Mouse (Mus musculus) CD4-positive, CD25-positive, alpha-beta regulatory T cell, adult 2 months (primary cell): ENCODE measurements around the gene Cped1.
"Not testable (repeated sequence)": the region's sequence is repeated elsewhere in the genome, so short reads cannot be mapped to it uniquely, and the experiment has no call there.

Source experiments
- DNase-seq: peaks from one replicate; pipeline ENCODE4 v3.0.0-alpha.2; 2012; ENCODE audit warnings: low read depth, low spot score

Gene Cped1

DNA sequence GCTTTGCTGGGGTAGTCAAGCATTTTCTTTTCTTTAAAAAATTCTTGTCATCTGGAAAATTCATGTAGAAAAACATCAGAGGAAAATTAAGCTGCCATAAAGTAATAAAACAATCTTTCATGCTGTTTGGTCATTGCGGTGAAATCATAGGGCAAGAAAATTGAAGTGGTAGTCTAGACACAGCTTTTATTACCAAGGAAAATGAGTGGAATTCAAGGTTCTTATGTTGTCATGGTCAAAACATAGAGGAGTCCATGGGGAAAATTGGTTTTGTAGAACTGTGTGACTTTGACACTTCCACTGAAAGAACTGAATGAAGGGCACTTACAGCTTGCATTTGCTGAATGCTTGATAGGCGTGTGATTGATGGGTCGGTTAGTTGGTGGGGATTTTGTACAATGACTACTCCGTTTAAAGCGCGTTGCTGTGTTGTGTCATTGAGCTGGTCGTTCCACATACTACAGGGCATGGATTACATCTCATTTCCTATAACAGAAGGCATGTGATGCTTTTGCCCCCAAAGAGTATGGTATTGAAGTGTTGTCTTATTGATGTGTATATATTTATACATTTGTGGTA lies 93.1 kb downstream of the Cped1 start:
- no peak for DNase-seq

DNA sequence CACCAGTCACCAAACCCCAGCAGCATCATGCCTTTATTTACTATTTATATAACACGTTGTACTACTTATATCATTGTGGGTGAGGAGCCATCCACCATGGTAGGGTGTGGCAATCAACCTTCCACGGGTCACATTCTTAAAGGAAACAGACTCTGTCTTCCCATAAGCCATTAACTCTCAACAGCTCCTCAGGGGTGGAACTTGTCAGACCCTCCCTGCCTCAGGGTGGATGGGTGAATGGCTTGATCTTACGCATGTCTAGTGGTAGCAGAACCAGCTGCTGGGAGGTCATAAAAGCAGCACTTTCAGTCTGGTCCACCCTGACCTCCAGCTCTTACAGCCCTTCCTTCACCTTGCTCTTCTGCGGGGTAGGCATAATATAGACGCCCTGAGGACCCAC lies 100.3 kb downstream of the Cped1 start:
- no peak for DNase-seq

DNA sequence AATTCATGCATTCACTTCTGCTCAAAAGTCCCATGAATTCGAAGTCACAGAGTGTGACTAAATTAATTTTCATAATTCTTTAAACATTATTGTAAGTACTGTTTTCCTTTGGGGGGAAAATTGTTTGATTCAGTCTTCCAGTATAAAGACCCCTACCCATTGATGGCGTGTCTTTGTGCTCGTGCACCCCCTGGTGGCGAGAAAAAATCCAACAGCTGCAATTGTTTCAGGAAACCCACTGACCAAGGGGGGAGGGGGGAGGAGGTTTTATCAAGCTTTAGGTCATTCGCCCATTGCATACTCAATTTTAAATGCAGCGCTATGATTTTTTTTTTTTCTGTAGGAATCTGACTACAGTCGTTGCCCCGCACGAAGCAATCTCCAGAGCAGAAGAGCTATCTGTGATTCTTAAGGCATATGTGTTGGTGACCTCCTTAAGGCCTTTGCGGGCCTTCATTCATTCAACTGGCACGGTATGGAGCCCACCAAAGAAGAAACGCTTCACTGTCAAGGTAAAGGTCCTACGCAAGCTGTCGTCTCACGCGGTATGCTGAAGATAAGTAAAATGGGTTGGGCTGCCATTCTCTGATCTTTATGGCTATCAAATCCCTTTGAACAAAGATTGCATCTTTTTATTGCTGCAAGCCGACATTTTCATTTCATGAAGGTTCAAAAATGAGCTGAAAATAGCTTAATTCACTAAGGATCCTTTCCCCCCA lies 102.8 kb downstream of the Cped1 start:
- peak; percentile 33 for DNase-seq

DNA sequence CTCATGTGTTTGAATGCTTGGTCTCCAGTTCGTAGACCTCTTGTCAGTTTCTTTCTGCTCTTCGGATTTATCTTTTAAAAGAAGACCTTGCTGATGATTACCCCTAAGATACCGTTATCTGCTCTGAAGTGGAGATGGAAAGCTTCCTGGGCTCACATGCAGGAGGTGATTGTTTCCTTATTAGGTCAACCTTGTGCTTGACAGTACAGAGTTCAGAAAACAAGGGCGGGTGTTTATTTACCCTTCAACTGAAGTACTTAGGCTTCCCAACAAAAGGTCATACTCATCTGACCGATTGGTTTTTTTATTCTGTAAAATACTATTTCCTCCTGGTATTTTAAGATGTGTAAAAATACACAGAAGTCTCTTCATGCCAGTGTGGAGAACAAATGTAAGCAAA lies 106.1 kb downstream of the Cped1 start:
- no peak for DNase-seq

DNA sequence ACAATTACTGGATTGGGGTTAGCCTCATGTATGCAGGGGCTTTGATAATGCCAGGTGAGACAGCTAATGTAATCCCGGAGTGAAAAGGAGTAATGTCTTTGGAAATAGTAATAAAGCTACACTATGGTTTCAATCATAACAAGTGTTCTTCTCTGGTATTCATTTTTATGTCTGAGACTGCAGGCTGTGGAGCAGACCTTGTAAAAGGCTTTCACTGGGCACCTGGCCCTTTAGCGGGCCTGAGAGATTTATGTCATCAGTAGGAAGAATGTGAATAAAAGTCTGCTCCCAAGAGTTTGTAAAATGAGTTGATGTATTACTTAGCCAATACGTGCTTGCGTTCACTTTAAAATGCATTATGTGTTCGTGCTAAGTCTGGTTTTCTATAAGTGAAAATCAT lies 108.1 kb downstream of the Cped1 start:
- DNase-seq, result no peak

DNA sequence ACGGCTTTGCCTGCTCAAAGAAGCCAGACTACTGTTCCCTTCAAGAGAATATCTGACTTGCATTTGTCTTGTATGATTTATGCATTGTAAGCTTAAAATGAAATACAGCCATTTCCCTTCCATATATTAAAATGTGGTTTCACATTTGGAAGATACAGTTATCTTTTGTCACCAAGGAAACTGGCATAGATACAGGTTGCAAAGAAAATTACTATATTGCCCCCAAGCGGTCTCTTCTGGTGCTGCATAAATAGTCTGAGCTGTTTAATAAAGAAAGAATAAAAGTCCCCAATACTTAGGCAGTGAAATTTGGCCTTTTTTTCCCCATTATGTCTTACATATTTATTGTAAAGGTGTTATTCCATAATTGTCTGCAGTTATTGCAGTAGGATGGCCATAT lies 112.0 kb downstream of the Cped1 start:
- DNase-seq, result peak; percentile 17

DNA sequence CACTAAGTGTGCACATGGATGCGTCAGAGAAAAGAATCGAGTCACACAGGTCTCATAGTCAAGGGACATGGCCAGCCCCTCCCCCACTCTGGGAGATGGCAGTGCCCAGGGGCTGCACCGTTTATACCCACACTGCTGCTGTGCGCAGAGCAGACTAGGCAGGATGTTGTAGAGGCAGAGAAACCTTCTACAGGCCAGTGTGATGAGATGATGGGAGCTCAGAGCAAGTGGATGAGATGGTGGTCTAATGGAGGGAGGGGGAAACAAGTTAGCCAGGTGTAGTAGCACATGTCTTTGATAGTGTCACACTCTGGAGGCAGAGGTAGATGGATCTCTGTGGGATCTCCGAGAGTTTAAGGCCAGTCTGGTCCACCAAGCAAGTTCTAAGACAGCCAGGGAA lies 114.1 kb downstream of the Cped1 start:
- no peak for DNase-seq

DNA sequence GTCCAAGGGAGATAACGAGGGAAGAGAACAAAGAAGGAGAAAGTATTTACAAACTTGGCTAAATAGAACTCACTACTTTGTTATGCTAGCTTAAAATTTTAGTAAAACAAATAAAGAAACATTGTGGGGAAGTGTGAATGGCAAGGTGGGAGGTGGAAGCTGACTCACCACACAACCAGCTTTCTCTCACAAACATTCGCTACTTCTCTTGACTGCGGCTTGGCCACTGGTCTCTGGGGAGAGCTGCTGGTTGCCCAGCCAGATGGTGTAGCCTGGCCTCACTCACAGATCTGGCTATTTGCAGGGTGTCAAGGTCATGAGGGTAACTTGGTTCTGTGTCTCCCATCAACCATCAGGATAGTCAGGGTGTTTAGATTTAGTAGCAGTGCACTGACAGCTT lies 116.2 kb downstream of the Cped1 start:
- no peak for DNase-seq

DNA sequence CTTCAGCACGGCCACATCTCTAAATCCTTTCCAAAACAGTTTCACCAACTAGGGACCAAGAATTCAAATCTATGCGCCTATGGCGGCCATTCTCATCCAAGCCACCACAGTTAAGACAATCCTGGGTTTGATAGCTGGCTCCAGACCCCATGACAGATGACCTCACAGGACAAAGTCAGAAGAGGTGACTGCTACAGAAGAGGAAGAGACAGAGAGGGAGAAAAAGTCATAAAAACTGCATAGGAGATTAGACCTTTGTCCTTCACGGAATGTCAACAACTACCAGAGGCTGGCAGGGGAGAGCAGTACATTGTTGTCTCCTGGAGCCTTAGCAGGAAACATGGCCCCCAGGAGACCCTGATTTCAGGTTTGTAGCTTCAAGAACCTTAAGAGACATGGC lies 117.0 kb downstream of the Cped1 start:
- no peak for DNase-seq

DNA sequence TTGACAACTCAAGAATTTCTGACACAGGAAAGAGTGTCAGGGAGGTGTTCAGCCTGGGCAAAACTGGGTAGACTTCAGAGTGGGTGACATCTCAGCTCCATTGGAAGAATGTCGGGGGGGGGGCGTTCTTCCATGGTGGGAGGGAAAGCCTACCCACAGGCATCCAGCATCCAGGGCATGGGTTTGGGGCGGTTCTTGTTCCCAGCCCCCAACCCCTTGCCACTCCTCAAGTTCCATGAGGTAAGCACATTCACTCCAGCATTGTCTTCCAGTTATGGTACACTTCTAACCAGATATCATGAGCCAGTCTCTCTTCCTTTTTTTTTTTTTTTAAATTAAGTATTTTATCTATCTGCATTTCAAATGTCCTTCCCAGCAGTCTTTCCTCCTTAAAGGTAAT lies 118.0 kb downstream of the Cped1 start:
- no peak for DNase-seq

DNA sequence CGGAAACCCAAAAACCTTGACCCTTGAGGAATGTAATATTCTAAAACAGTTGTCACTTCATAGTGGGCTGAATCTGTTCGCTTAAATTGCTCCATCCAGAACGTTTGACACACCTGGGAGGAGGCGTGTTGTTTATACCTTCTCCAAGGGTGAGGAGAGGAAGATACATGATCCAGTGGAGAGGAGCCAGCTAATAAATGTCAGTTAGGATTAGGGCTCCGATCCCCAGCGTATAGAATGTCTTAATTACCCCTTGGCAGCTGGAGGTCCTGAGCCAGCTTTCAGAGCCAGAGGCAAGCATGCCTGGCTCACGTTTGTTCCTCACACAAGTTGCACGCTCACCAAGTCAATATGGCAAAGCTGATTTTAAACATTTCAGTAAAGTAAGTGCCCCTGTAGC lies 118.5 kb downstream of the Cped1 start:
- no peak for DNase-seq

DNA sequence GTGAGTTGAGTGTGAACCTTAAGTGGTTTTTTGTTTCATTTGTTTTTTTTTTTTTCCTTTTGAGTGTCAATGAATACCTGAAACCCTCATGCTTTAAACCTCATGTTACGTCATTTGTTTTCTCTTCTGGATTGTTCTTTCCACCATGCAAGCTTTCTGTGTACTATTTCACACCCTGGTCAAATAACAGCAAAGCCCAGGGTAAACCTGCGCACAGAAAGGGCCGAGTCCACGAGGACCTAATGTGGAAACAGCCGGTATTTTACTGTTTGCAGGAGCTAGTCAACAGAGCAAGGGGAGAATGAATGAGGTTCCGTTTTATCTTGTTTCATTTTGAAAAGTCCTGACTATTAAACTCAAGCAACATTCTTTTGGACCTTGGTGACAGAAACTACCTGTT lies 128.4 kb downstream of the Cped1 start:
- DNase-seq, result no peak

DNA sequence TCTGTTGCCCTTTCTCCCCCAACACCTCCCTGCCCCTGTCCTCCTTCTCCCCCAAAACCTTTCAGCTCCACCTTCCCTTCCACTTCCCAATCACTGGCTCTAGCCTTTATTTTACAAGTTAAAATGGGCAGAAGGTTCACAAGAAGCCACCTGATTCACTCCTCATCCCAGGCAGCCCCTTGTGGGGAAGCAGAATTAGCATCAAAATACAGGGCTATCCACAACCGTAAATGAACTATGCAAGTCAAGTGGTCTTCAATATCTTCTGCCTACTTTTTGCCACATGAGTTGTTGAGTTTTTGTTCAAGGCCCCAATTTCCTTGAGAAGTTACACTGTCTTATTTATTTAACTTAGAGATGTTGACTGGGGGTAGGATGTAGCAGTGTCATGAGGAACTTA lies 131.0 kb downstream of the Cped1 start:
- DNase-seq, result no peak

DNA sequence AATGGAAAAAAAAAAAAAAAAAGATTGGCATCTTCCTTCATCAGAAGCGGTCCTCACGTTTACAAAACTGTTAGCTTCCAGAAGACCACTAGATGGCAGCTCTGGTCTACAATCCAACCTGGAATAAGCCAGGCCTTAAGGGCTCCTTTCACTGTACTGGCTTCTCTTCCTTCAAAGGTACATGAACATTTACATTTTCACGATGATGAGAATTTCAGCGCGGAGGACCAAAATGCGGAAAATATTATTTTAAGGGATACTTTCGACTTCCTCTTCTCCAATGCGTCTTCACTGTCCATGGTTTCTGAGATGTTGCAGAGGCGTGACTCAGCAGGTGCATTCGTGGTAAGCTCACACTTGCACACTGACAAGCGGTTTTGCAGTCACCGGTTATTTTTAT lies 136.4 kb downstream of the Cped1 start:
- DNase-seq, result peak; percentile 73

DNA sequence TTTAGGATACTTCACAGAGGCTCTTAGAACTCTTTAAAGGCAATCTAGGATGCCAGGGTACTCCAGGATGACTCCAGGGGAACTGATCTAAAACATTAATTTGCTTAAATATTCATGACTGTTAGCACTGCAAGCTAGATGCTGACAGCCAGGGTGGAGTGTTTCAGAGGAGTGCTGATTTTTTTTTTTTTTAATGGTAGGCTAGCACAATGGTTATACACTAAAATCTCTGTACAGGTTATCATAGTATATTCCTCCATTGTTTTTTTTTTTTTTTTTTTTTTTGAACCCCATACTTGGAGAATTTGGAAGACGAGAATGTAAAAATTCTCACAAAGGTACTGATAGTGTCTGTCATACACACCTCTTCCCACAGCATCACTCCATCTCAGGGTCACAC lies 137.0 kb downstream of the Cped1 start:
- no peak for DNase-seq

DNA sequence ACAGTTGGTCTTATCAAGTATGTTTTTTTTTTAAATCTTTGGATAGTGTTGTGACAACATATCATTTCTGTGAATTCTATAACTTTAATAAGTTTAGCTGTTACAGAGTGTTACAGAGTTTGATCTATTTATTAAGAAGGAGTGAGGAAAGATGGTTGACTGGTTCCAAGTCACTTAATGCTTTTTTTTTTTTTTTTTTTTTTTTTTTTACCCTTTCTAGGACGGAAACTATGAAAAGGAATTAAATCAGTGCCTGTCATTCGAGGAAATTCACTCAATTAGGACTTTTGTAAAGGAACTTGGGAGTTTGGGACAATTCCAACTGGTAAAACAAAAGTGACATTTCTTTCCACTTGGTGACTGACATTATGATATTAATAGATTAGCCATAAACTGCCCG lies 137.6 kb downstream of the Cped1 start:
- DNase-seq, result no peak

DNA sequence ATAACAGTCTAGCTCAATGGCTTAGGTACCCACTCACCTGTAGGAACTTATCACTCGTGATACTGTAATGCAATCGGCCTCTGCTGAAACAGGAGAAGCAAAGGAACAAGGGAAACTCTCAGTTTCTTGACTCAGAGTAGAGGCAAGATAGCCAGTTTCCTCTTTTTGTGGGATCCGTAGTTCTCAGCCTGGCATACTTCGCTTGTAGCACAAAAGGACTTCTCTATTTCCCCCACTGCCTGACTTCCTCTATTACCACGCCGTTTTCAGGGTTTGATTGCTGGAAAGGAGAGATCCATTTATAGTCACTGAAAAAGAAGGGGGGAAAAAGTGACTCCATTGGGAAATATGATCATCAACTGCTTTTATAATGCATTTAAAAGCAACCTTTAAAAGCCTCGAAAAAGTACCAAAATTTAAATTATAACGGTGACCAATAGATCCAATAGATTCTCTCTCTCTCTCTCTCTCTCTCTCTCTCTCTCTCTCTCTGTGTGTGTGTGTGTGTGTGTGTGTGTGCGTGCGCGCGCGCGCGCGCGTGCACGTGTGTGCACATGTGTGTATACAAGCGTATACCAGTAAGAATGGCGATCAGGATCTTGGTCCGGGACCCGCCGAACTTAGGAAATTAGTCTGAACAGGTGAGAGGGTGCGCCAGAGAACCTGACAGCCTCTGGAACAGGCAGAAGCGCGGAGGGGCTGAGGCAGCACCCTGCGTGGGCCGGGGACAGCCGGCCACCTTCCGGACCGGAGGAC lies 139.0 kb downstream of the Cped1 start:
- DNase-seq, result not testable (repeated sequence)

DNA sequence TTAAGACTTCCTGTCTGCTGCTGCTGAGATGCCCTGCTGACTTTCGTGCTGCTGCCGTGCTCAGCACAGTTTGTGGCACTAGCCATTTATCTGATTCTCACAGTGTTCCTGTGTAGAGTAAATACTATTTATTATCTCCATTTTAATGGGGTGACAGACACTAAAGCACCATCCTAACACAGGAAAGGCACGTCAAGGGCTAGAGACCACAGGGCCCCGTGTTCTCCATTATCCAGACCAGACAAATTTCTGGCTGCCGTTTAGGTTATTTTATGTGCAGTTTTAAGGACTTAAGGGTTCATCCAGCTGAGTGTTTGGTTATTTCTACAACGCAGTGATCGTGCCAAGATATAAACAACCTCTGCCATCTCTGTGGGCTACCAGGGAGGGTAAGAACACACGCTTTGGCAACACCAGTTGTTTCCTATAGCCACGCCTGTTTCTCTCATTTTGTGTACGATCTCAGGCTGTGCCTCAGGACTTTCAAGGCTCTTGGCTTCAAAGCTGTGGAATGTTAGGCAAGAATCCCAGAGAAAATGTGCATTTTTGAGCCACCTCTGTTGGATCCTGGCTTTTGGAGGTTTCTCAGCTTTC lies 149.4 kb downstream of the Cped1 start:
- DNase-seq, result no peak

DNA sequence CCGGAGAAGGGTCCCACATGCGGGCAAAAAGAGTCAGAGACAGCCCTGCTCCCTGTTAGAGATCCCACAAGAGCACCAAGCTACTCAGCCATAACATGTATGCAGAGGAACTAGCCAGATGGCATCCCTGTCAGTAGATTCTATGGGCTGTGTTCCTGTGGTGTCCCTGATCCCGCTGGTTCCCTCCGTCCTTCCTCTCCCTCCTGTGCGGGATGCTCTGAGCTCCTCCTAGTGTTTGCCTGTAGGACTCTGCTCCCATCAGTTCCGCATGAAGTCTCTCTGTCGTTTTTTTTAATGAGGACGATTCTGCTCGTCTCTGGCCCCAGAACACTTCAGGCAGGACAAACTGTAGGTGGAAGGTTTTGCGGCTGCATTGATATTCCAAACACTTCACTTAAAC lies 151.1 kb downstream of the Cped1 start:
- DNase-seq, result no peak

DNA sequence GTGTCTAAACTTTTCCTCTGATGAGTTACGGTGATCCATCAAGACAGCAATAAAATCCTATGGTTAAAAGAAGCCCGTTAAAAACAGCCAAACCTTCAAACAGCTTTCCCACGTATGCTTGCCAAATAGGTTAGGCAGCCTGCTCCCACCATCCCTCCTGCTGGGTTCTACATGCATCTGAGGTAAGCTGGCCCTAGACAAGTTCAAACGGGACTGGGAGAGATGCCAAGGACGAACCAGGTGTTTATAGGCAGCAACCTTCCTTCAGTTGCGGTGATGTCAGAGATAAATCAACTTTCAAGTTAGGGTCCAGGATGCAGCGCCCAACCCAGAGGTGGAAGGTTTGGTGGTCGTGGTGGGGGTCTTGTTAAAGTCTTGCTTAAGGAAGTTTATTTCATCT lies 155.1 kb downstream of the Cped1 start:
- DNase-seq, result no peak

DNA sequence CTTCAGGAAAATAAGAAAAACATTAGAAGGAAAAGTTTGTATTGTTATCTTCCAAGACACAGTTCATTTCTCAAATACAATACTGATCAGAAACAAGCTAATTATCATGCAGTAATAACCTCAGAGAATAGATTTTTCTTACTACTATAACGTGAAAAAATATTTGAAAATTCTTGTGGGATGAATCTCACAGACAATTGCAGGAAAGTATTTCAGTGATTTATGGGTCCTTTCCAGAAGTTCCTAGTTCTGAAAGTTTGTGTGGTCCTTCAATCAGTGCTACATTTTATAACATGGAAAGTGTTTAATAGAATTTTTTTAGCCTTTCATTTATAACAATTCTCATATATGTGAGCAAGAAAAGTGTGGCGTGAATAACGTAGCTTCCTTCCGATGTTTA lies 161.5 kb downstream of the Cped1 start:
- no peak for DNase-seq

DNA sequence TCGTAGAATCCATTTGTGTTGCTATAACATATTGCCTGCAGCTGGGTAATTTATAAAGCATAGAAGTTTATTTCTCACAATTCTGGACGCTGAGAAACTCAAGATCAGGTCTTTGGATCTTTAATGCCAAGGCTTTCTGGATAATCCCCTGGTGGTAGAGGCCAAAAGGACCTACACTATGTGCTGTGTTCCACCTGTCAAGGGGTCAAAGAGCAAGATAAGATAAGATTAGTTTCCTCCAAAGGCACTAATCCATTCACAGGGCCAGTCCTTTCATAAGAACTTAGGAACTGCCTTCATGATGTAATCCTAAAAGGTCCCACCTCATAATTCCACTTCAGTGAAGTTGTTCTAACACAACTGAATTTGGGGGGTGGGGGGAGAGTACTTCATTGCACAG lies 162.8 kb downstream of the Cped1 start:
- no peak for DNase-seq

DNA sequence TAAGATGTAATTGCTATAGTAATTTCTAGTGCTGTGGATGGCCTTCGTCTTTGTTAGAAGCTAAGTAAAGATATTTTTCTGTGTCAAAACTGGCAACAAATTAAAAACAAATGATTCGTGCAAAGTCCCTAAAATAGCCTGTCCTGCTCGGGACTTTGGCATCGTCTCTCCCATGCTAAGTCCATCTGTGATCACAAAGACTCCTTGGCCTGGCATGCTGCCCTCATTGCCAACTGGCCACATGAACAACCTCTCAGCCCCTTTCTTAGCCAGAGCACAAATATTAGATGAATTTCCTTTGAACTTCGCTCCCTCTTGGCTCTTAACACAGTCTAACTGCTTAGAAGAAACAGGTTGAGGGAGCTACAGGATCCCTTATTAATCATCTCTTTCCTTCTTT lies 171.7 kb downstream of the Cped1 start:
- DNase-seq, result no peak
